Mouse (Mus musculus): ENCODE data around the gene Sardh. TPM values are rescaled to one million over a fixed set of nuclear protein-coding genes. Genes with fewer than 3 reads are reported as not detected.

Sardh gene
- total and polyA plus RNA-seq, 3 experiments = 0.11 TPM; not detected in 2

- no peak within 1 kb of the TSS for H3K4me3 ChIP-seq (ENCODE audit: low read depth, low read length)
- ATAC-seq (ENCODE audit: extremely low read depth, insufficient number of reproducible peaks, low FRiP score, poor library complexity, severe bottlenecking) (no peak), DNase-seq (ENCODE audit: low spot score) (no peak)
- TF ChIP-seq GATA1 (IDR thresholded peaks at IDR 0.05; ENCODE audit: borderline replicate concordance, low read length) (no peak), GATA2 (IDR thresholded peaks at IDR 0.05; ENCODE audit: borderline replicate concordance, low read depth, low read length) (no peak), POLR2AphosphoS5 (IDR thresholded peaks at IDR 0.05; ENCODE audit: insufficient replicate concordance, low read depth, low read length) (no peak), TAL1 (conservative IDR thresholded peaks at IDR 0.05; ENCODE audit: low read depth, low read length) (no peak), CTCF (IDR thresholded peaks at IDR 0.05; ENCODE audit: low read depth, low read length) (no peak)
- no peaks in the 10 kb centered on the region for H3K9me3 ChIP-seq (replicated peaks)
- no peaks in the 10 kb centered on the region for H3K4me1 ChIP-seq (ENCODE audit: insufficient read depth, low read depth, low read length)
- no peaks in the 10 kb centered on the region; the same call in none of the 2 replicates for H3K27me3 ChIP-seq (ENCODE audit: insufficient read depth, low read length)
- H3K36me3 ChIP-seq (replicated peaks) = no peaks in the 10 kb centered on the region
Measured at GRCm38 (mm10) chr2:27141950-27142693, 106.0 kb downstream of the Sardh start, which contains the start of gene Fam163b. TSS of gene Fam163b (minus strand) at chr2:27142491.

Other genes starting within 250 kb of the Sardh start
- 13.8 and 20.8 TPM in 2 replicates for gene Cacfd1, start 238.4 kb downstream of the Sardh start, total RNA-seq (2014; fragmentation: Nextera tagmentation)
- gene Cacfd1, start 238.4 kb downstream of the Sardh start, total RNA-seq (2017) = 9.5 and 15.8 TPM in 2 replicates
- 7.4 and 8.9 TPM in 2 replicates for gene Cacfd1, start 238.4 kb downstream of the Sardh start, polyA plus RNA-seq (2012)
- gene Slc2a6, start 220.3 kb downstream of the Sardh start, total RNA-seq (2014; fragmentation: Nextera tagmentation) = not detected in 2 replicates
- gene Slc2a6, start 220.3 kb downstream of the Sardh start, total RNA-seq (2017) = 0.16 and 0.17 TPM in 2 replicates
- gene Slc2a6, start 220.3 kb downstream of the Sardh start, polyA plus RNA-seq (2012) = not detected in 2 replicates
- gene Mymk, start 176.2 kb downstream of the Sardh start, total RNA-seq (2014; fragmentation: Nextera tagmentation) = not detected in 2 replicates
- 0.17 and 0.27 TPM in 2 replicates for gene Mymk, start 176.2 kb downstream of the Sardh start, total RNA-seq (2017)
- not detected in 2 replicates for gene Mymk, start 176.2 kb downstream of the Sardh start, polyA plus RNA-seq (2012)
- gene Adamtsl2, start 169.0 kb downstream of the Sardh start, total RNA-seq (2014; fragmentation: Nextera tagmentation) = not detected in 2 replicates
- gene Adamtsl2, start 169.0 kb downstream of the Sardh start, total RNA-seq (2017) = 0.06 and 0.11 TPM in 2 replicates
- gene Adamtsl2, start 169.0 kb downstream of the Sardh start, polyA plus RNA-seq (2012) = not detected in 2 replicates
- gene Fam163b, start 105.8 kb downstream of the Sardh start, total RNA-seq (2014; fragmentation: Nextera tagmentation) = not detected in 2 replicates
- gene Fam163b, start 105.8 kb downstream of the Sardh start, total RNA-seq (2017) = 0.16 TPM in 1 of 2 replicates, not detected in the other
- gene Fam163b, start 105.8 kb downstream of the Sardh start, polyA plus RNA-seq (2012) = not detected in 2 replicates
- gene Dbh, start 83.1 kb downstream of the Sardh start, total RNA-seq (2014; fragmentation: Nextera tagmentation) = not detected in 2 replicates
- 0.05 TPM in 1 of 2 replicates, not detected in the other for gene Dbh, start 83.1 kb downstream of the Sardh start, total RNA-seq (2017)
- gene Dbh, start 83.1 kb downstream of the Sardh start, polyA plus RNA-seq (2012) = not detected in 2 replicates
- gene Vav2, start 178.7 kb upstream of the Sardh start, total RNA-seq (2014; fragmentation: Nextera tagmentation) = 3.5 and 5.1 TPM in 2 replicates
- 6.8 and 6.9 TPM in 2 replicates for gene Vav2, start 178.7 kb upstream of the Sardh start, total RNA-seq (2017)
- gene Vav2, start 178.7 kb upstream of the Sardh start, polyA plus RNA-seq (2012) = 7.2 and 7.5 TPM in 2 replicates
- gene Brd3os, start 194.0 kb upstream of the Sardh start, total RNA-seq (2014; fragmentation: Nextera tagmentation) = 0.68 and 1.5 TPM in 2 replicates
- gene Brd3os, start 194.0 kb upstream of the Sardh start, total RNA-seq (2017) = 0.55 and 1.3 TPM in 2 replicates
- gene Brd3os, start 194.0 kb upstream of the Sardh start, polyA plus RNA-seq (2012) = 0.78 and 1.5 TPM in 2 replicates